Mouse (Mus musculus) embryonic fibroblast, embryonic 13.5 days (primary cell): ENCODE results near the gene Ccdc54.

Experiments used
- CTCF ChIP-seq: IDR thresholded peaks from 2 replicates; pipeline ENCODE4 v1.5.1; 2011; ENCODE audit warnings: mild to moderate bottlenecking, control low read depth, low read length, moderate library complexity, borderline replicate concordance; ENCODE audit not compliant: insufficient read depth
- POLR2A ChIP-seq: IDR thresholded peaks from 2 replicates; pipeline ENCODE4 v1.6.1; 2011; ENCODE audit warnings: low read depth, mild to moderate bottlenecking, control low read depth, low read length, moderate library complexity

GRCm38 (mm10) chr16:50553828-50554227 lies 37.1 kb downstream of the Ccdc54 start:
- TF ChIP-seq POLR2A: no peak
- no peak for TF ChIP-seq CTCF
